Mouse (Mus musculus): Measurements from ENCODE around the gene Smco4. TPM values are rescaled to one million over a fixed set of nuclear protein-coding genes. Genes with fewer than 3 reads are reported as not detected.
"Not testable (repeated sequence)": the region's sequence is repeated elsewhere in the genome, so short reads cannot be mapped to it uniquely, and the experiment has no call there.

Smco4 gene
- total RNA-seq, 1 experiment from 2014 or later: 32.1 TPM

GRCm38 (mm10) chr9:15541735-15542354 lies 48.6 kb downstream of the Smco4 start:
- DNase-seq: peak; percentile 32

- DNase-seq: no peak
These were observed 57.3 kb downstream of the Smco4 start for GRCm38 (mm10) chr9:15550461-15550961.

- DNase-seq: not testable (repeated sequence)
These were observed 57.8 kb downstream of the Smco4 start for GRCm38 (mm10) chr9:15551073-15551472.

- no peak for DNase-seq
These were observed 59.0 kb downstream of the Smco4 start for GRCm38 (mm10) chr9:15551933-15552851.

- no peak for DNase-seq
These were observed 60.1 kb downstream of the Smco4 start for GRCm38 (mm10) chr9:15553322-15553721.

GRCm38 (mm10) chr9:15560451-15560850 lies 67.2 kb downstream of the Smco4 start:
- no peak for DNase-seq

GRCm38 (mm10) chr9:15562353-15562752 lies 69.1 kb downstream of the Smco4 start:
- no peak for DNase-seq

GRCm38 (mm10) chr9:15574750-15575454 lies 81.7 kb downstream of the Smco4 start:
- DNase-seq: no peak

GRCm38 (mm10) chr9:15578427-15578826 lies 85.2 kb downstream of the Smco4 start:
- DNase-seq: no peak

- no peak for DNase-seq
These were observed 85.7 kb downstream of the Smco4 start for GRCm38 (mm10) chr9:15578946-15579345.

GRCm38 (mm10) chr9:15580176-15580575 lies 86.9 kb downstream of the Smco4 start:
- no peak for DNase-seq

- no peak for DNase-seq
These were observed 88.8 kb downstream of the Smco4 start for GRCm38 (mm10) chr9:15582026-15582425.

- DNase-seq: no peak
These were observed 91.0 kb downstream of the Smco4 start for GRCm38 (mm10) chr9:15584209-15584608.

GRCm38 (mm10) chr9:15585956-15586355 lies 92.7 kb downstream of the Smco4 start:
- DNase-seq: no peak

- DNase-seq: no peak
These were observed 94.1 kb downstream of the Smco4 start for GRCm38 (mm10) chr9:15587157-15587854.

GRCm38 (mm10) chr9:15594148-15594547 lies 100.9 kb downstream of the Smco4 start:
- DNase-seq: no peak

Other genes starting within 250 kb of the Smco4 start
- 28.2 and 35.0 TPM in 2 replicates for gene Med17, start 213.5 kb upstream of the Smco4 start, total RNA-seq (2021)
- gene Taf1d, start 187.2 kb upstream of the Smco4 start, total RNA-seq (2021): 115 and 120 TPM in 2 replicates
- gene 4931406C07Rik, start 187.0 kb upstream of the Smco4 start, total RNA-seq (2021): 127 and 156 TPM in 2 replicates
- gene Cep295, start 135.6 kb upstream of the Smco4 start, total RNA-seq (2021): 12.1 and 15.2 TPM in 2 replicates
- 0.37 and 0.38 TPM in 2 replicates for gene Deup1, start 134.5 kb downstream of the Smco4 start, total RNA-seq (2021)
- gene Slc36a4, start 216.3 kb downstream of the Smco4 start, total RNA-seq (2021): 28.1 and 33.3 TPM in 2 replicates

Measured in adrenal gland, postnatal 14 days (tissue).